Mouse (Mus musculus): ENCODE data around the gene Frmpd1.
A peak's percentile ranks its signal among the peaks of the same experiment; 100 is the strongest.

Frmpd1 gene

GRCm38 (mm10) chr4:45184521-45185330 is at the start of gene Frmpd1:
Gene Frmpd1 (plus strand): TSS chr4:45184875.
- peak; percentile 56 for DNase-seq

GRCm38 (mm10) chr4:45137636-45138035 is 47.0 kb upstream of the Frmpd1 start:
- no peak for DNase-seq

GRCm38 (mm10) chr4:45141835-45142234 is 42.8 kb upstream of the Frmpd1 start:
- DNase-seq: no peak

DNA sequence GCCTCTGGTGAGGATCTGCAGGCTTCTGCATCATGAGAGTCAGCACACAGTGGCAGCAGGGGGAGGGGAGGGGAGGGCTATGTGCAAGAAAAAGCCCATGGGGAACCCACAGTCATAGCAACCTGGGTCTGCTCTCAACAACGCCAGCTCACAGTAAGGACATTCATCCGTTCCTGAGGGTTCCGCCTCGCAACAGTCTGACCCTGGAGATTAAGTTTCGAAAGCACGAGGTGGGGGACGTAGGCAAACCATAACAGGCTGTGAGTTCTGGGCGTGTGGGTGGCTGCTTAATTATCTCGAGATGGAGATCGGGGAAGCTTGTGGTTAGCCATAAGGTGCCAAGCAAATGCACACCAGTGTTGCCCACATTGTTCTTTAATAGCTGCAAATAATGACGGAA is 42.3 kb upstream of the Frmpd1 start:
- DNase-seq: no peak

DNA sequence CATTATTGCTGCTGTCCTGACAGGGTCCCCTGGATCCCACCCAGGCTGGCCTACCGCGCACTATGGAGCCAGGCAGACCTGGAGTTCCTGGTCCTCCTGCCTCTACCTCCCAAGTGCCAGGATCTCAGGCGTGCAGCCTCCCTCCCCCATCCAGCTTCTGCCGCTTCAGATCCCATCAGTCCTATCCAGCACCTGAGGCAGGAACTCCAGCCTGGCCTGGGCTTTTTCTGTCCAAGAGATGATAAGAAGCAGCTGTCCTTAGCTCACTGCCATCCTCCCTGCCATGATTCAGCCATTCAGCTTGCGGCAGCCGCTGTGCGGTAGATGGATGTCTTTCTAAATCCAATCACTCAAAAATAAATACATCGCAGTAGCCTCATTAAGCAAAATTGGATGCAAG is 41.7 kb upstream of the Frmpd1 start:
- no peak for DNase-seq

DNA sequence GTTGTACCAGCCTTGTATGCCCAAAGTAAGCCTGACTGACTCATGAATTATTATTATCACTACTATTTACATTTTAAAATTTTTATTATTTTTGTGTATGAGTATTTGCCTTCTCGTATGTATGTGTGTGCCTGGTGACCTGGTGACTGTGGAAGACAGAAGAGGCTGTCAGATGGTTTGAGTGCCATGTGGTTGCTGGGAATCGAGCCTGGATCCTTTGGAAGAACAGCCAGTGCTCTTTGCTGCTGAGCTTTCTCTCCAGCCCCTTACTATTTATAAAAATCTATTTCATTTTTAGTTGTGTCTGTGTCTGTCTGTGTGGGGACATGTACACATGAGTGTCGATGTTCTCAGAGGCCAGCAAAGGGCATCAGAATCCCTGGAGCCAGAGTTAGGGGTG is 28.2 kb upstream of the Frmpd1 start:
- DNase-seq: no peak

GRCm38 (mm10) chr4:45158608-45159007 is 26.1 kb upstream of the Frmpd1 start:
- no peak for DNase-seq

- DNase-seq: no peak
These were observed 23.9 kb upstream of the Frmpd1 start for GRCm38 (mm10) chr4:45160773-45161172.

- no peak for DNase-seq
These were observed 21.0 kb upstream of the Frmpd1 start for GRCm38 (mm10) chr4:45163711-45164110.

GRCm38 (mm10) chr4:45165477-45165876 is 19.2 kb upstream of the Frmpd1 start:
- no peak for DNase-seq

DNA sequence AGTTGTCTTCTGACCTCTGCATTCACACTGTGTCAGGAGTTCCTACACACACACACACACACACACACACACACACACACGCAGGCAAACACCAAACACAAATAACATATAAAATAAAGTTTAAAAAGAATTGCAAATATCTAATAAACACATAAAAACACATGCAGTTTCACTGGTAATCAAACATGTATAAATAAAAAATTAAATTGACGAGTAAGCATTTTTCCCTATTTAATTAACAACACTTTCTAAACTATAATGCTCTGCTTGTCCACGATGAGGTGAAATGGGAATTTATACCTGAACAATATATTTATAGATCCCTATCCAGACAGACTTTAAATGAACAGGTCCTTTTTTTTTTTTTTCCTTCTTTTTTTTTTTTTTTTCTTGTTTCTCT is 18.7 kb upstream of the Frmpd1 start:
- DNase-seq: no peak

GRCm38 (mm10) chr4:45171340-45171739 is 13.3 kb upstream of the Frmpd1 start:
- no peak for DNase-seq

GRCm38 (mm10) chr4:45183818-45184520 is 706 bp upstream of the Frmpd1 start:
- DNase-seq: no peak

GRCm38 (mm10) chr4:45185331-45185669 is 625 bp downstream of the Frmpd1 start:
- no peak for DNase-seq

DNA sequence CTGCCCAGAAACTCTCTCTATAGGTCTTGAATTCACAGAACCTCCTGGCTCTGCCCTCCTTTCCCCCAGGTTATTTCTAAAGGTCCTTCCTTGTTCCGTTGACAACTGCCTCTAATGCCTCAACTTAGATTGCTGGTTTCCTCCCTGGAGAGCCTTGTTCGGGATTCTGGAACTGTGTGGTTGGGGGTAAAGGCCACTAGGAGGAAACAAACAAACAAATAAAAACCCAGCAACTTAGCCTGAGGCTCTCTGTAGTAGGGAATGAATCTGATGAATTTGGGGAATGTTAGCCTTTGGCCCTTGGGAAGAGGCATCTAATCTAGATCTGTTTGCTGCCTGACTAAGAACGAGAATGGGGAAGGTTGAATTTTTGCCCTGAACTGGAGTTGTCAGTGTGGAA is 13.6 kb downstream of the Frmpd1 start:
- no peak for DNase-seq

- DNase-seq: no peak
These were observed 18.6 kb downstream of the Frmpd1 start for GRCm38 (mm10) chr4:45203283-45203682.

DNA sequence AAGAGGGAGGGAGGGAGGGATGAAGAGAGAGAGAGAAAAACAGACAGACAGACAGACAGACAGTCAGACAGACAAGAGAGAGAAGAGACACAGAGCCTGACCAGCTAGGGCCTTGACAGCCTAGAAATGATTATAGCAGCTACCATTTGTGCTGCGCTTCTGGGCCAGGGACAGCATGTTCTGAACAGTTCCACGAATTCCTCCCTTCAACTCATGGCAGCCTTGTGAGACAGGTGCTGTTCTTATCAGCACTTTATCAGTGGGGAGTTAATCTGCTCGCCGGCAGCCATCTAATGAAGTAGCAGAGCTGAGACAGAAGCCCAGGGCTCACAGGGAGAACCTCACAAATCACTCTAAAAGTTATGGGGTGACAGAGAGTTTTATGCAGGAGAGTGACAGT is 22.8 kb downstream of the Frmpd1 start:
- no peak for DNase-seq

DNA sequence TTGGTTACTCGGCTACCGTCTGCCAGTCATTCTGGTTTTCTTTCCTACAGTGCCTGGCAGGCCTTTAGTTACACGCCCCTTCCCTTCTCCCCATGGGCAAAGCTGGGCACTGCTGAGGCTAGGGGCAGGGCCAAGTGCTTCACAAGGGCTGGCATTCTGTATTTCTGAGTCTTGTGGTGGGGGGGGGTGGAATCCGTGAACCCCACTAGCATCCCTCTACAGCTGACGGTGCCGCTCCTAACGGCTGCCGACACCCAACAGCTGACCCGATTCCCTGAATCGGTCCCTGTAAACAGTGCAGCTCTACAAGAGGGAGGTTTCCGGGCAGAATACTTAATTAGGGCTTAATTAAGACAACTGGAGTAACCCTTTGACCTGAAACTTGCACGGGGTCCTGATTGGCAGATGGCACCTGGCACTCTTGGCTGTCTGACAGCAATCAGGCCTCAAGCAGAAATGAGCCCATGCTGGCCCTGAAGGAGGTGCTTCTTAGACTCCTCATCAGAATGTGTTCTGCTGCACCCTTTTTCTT is 24.2 kb downstream of the Frmpd1 start:
- peak; percentile 22 for DNase-seq

- DNase-seq: no peak
These were observed 27.8 kb downstream of the Frmpd1 start for GRCm38 (mm10) chr4:45212342-45213063.

DNA sequence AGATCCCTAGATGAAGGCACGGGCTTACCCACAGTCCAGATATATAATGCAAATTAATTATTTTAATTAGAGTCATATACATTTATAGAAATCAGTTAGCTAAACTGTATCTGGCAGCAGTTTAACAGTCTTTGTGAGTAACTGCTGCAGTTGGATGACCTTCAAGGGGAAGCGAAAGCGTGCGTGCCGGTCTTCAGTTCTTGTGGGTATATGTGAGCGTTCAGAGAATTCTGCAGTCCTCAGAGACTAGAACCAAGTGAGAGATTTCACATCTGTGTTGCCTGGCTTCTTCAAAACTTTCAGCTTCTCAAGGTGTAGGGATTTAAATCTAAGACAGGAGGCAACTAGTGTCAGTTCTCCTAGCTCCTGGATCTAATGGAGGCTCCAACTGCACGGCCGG is 35.3 kb downstream of the Frmpd1 start:
- DNase-seq: no peak

- no peak for DNase-seq
These were observed 37.7 kb downstream of the Frmpd1 start for GRCm38 (mm10) chr4:45222395-45222794.

- no peak for DNase-seq
These were observed 45.6 kb downstream of the Frmpd1 start for GRCm38 (mm10) chr4:45230263-45230662.

DNA sequence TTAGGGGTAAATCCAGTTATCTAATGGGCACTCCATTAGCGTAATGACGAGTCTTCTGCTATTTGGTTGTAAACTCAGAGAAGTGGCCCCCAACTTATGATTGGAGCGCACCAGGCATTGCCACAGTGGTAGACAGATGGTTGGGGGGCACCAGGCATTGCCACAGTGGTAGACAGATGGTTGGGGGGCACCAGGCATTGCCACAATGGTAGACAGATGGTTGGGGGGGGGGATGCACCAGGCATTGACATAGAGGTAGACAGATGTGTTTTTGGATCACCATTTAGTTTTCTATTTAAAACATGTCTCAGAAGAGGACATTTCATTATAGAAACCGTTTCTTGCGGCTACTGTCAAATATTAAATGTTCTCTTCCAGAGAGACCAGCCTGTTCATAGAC is 53.6 kb downstream of the Frmpd1 start:
- DNase-seq: no peak

- no peak for DNase-seq
These were observed 56.7 kb downstream of the Frmpd1 start for GRCm38 (mm10) chr4:45241330-45241729.

Data from right cerebral cortex, postnatal 14 days (tissue).